8 mouse cellular contexts compared by ENCODE assay signal in genomic region chr6:72653419-72653818, GRCm38 (mm10). TPM values are rescaled to one million over a fixed set of nuclear protein-coding genes. Genes with fewer than 3 reads are reported as not detected.
A peak's percentile ranks its signal among the peaks of the same experiment; 100 is the strongest.
DNase-seq lines count a peak whose midpoint lies in the region; ATAC-seq lines count a peak whose summit lies in the region.

No protein-coding gene starts in this region.

- no peak overlapping the region for H3K4me2 ChIP-seq in kidney, embryonic 16.5 days (replicated peaks; ENCODE audit: low read depth, low read length)
- H3K4me2 ChIP-seq in heart, embryonic 16.5 days (ENCODE audit: low read depth, low read length): no peak overlapping the region

- WGBS in kidney, embryonic 16.5 days: 73% methylated on average over 7 of the region's 7 CpGs
- 57% methylated on average over 7 of the region's 7 CpGs for WGBS in heart, embryonic 16.5 days

- no peak overlapping the region for H3K9ac ChIP-seq in kidney, embryonic 16.5 days (replicated peaks; ENCODE audit: low read length)
- no peak overlapping the region for H3K9ac ChIP-seq in heart, embryonic 16.5 days (ENCODE audit: low read length)

- H3K27me3 ChIP-seq in kidney, embryonic 16.5 days (ENCODE audit: insufficient read depth, low read length): no peaks in the 10 kb centered on the region
- no peaks in the 10 kb centered on the region for H3K27me3 ChIP-seq in heart, embryonic 16.5 days (ENCODE audit: control insufficient read depth, insufficient read depth, low read length)

- no peaks in the 10 kb centered on the region for H3K9me3 ChIP-seq in kidney, embryonic 16.5 days (ENCODE audit: low read length)
- no peaks in the 10 kb centered on the region for H3K9me3 ChIP-seq in heart, embryonic 16.5 days (replicated peaks; ENCODE audit: control insufficient read depth, low read length)

- peaks cover 48% of the 10 kb centered on the region for H3K4me1 ChIP-seq in kidney, embryonic 16.5 days (ENCODE audit: insufficient read depth, low read length)
- H3K4me1 ChIP-seq in heart, embryonic 16.5 days (ENCODE audit: control insufficient read depth, insufficient read depth, low read length): peaks cover 14% of the 10 kb centered on the region

- H3K36me3 ChIP-seq in kidney, embryonic 16.5 days (ENCODE audit: insufficient read depth, low read length): 0 out of 2 replicates have a peak, but pooled peaks cover 4% of the 10 kb centered on the region
- H3K36me3 ChIP-seq in heart, embryonic 16.5 days (ENCODE audit: control insufficient read depth, insufficient read depth): no peaks in the 10 kb centered on the region

- no peak overlapping the region for H3K27ac ChIP-seq in kidney, embryonic 16.5 days (ENCODE audit: low read length)
- peak overlapping the region; percentile 38 for H3K27ac ChIP-seq in heart, embryonic 16.5 days (ENCODE audit: low read length)

- no peak overlapping the region for H3K4me3 ChIP-seq in kidney, embryonic 16.5 days (ENCODE audit: low read length)
- H3K4me3 ChIP-seq in heart, embryonic 16.5 days (ENCODE audit: low read length): no peak overlapping the region

- peak; percentile 67 for DNase-seq in kidney, adult 11 months
- peak; percentile 81 to 84 for DNase-seq in adrenal gland, postnatal 36 days
- DNase-seq in lung, postnatal 36 days: peak; percentile 93
- DNase-seq in right cerebral cortex, postnatal 14 days: no peak

- ATAC-seq in kidney, embryonic 16.5 days (ENCODE audit: low FRiP score, low TSS enrichment): no peak
- ATAC-seq in heart, embryonic 16.5 days (replicated peaks; ENCODE audit: extremely low read depth, insufficient read depth, low FRiP score): no peak
- no peak for ATAC-seq in megakaryocyte-erythroid progenitor cell, adult 5-6 weeks (replicated peaks; ENCODE audit: low FRiP score, low TSS enrichment, poor library complexity, severe bottlenecking)
- no peak for ATAC-seq in granulocyte monocyte progenitor cell, adult 5-6 weeks (replicated peaks; ENCODE audit: poor library complexity, severe bottlenecking)

RNA-seq across cellular contexts. Expression of gene Tgoln1, which starts 36.6 kb away (rescaled TPM):
- 43.3 and 46.3 TPM in 2 replicates for polyA plus RNA-seq in kidney, embryonic 16.5 days (2015; fragmentation: Nextera tagmentation; extraction: Ambion mirVana)
- total RNA-seq in adrenal gland, postnatal 36 days (2021): 100 to 1,000 TPM; 222 to 238 TPM
- polyA plus RNA-seq in heart, embryonic 16.5 days (2015; fragmentation: Nextera tagmentation; extraction: Ambion mirVana): 25.3 and 26.2 TPM in 2 replicates
- total RNA-seq in megakaryocyte-erythroid progenitor cell, adult 5-6 weeks (2014; fragmentation: Nextera tagmentation): 22.6 and 29.3 TPM in 2 replicates
- 51.4 and 64.7 TPM in 2 replicates for total RNA-seq in megakaryocyte-erythroid progenitor cell, adult 5-6 weeks (2017)
- total RNA-seq in granulocyte monocyte progenitor cell, adult 5-6 weeks (2014; fragmentation: Nextera tagmentation): 31.1 and 32.7 TPM in 2 replicates
- total RNA-seq in granulocyte monocyte progenitor cell, adult 5-6 weeks (2017): 66.5 and 71.3 TPM in 2 replicates

RNA-seq across cellular contexts. Expression of gene Retsat, which starts 55.1 kb away (rescaled TPM):
- polyA plus RNA-seq in kidney, embryonic 16.5 days (2015; fragmentation: Nextera tagmentation; extraction: Ambion mirVana): 33.8 and 36.0 TPM in 2 replicates
- total RNA-seq in adrenal gland, postnatal 36 days (2021): 100 to 1,000 TPM; 295 to 376 TPM
- polyA plus RNA-seq in heart, embryonic 16.5 days (2015; fragmentation: Nextera tagmentation; extraction: Ambion mirVana): 25.3 and 30.5 TPM in 2 replicates
- total RNA-seq in megakaryocyte-erythroid progenitor cell, adult 5-6 weeks (2014; fragmentation: Nextera tagmentation): 20.0 and 24.3 TPM in 2 replicates
- 11.2 and 15.6 TPM in 2 replicates for total RNA-seq in megakaryocyte-erythroid progenitor cell, adult 5-6 weeks (2017)
- total RNA-seq in granulocyte monocyte progenitor cell, adult 5-6 weeks (2014; fragmentation: Nextera tagmentation): 17.7 and 20.8 TPM in 2 replicates
- total RNA-seq in granulocyte monocyte progenitor cell, adult 5-6 weeks (2017): 28.0 and 32.0 TPM in 2 replicates

RNA-seq across cellular contexts. Expression of gene Elmod3, which starts 55.2 kb away (rescaled TPM):
- 18.9 and 19.5 TPM in 2 replicates for polyA plus RNA-seq in kidney, embryonic 16.5 days (2015; fragmentation: Nextera tagmentation; extraction: Ambion mirVana)
- total RNA-seq in adrenal gland, postnatal 36 days (2021): 10 to 100 TPM; 16.0 to 17.4 TPM
- polyA plus RNA-seq in heart, embryonic 16.5 days (2015; fragmentation: Nextera tagmentation; extraction: Ambion mirVana): 13.8 and 15.2 TPM in 2 replicates
- 16.2 and 17.0 TPM in 2 replicates for total RNA-seq in megakaryocyte-erythroid progenitor cell, adult 5-6 weeks (2014; fragmentation: Nextera tagmentation)
- 6.6 and 8.1 TPM in 2 replicates for total RNA-seq in megakaryocyte-erythroid progenitor cell, adult 5-6 weeks (2017)
- 12.6 and 14.0 TPM in 2 replicates for total RNA-seq in granulocyte monocyte progenitor cell, adult 5-6 weeks (2014; fragmentation: Nextera tagmentation)
- 7.4 and 16.3 TPM in 2 replicates for total RNA-seq in granulocyte monocyte progenitor cell, adult 5-6 weeks (2017)

Comparison
In these comparisons a context has a peak if more than half of its experiments do, and no peak if none do; other contexts are left out.
1. RNA of gene Retsat, which starts 55.1 kb away (total RNA-seq): 295 to 376 TPM in adrenal gland, postnatal 36 days; 17.7 to 32.0 TPM in granulocyte monocyte progenitor cell, adult 5-6 weeks and 11.2 to 24.3 TPM in megakaryocyte-erythroid progenitor cell, adult 5-6 weeks; every median in the first group is over 4 times any median in the second.